Mouse (Mus musculus): Measurements from ENCODE around the gene Glra2.
A peak's percentile ranks its signal among the peaks of the same experiment; 100 is the strongest.
"Not testable (repeated sequence)": the region's sequence is repeated elsewhere in the genome, so short reads cannot be mapped to it uniquely, and the experiment has no call there.

Glra2 gene

DNA sequence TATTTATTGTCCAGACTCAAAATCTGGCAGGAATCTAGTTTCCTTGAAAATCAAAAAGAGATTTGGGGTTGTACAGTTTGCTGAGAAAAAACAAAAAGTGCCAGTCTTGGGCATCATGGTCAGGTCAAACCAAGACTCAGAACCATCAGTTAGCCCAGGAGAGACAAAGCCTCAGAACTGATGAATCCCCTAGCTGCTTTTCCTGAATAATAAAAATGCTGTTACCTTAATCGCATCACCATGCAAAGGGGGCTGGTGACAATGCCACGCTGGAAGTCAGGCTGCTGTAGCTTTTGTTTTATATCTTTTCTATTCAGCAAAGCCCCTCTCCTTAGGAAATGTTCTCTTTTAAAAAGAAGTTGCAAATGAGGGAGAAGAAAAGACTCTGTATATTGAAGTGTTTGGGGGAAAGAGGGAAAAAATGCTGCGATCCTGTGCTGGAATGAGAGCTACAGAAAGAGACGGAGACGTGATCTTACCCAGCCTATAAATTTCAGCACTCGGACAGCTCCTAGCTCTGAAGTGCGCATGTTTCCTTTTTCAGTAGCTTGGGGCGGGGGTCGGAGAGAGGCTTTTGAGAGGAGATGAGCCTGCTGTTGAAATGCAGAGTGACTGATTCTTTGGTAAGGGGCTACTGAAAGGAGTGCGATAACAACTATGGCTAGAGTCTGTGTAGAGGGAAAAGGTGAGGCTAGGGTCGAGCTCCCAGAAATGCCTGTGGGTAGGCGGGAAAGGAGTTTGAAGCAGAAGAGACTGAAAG lies at the start of gene Glra2:
Gene Glra2, minus strand, starts transcription at position 455 of the 760 bp plus-strand sequence.
- DNase-seq (ENCODE audit: low read depth, low spot score), result peak; percentile 74

DNA sequence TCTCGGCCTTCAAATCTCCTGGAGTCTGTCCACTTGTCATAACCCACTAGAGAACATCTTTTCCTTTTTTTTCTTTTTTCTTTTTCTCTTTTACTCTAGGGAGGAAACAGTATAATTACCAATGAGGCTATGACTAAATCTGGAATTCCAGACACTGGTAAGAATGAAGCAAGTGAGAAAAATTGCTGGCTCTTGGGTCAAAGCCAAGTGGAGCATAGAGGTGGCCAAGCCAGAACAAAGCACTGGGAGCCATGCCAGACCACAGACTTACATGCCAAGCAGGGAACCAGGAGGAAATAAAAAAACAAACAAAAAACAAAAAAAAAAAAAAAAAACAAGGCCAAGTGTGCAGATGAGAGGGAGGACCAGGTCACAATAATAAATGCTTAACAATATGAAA lies 35.6 kb upstream of the Glra2 start:
- DNase-seq (ENCODE audit: low read depth, low spot score), result no peak

DNA sequence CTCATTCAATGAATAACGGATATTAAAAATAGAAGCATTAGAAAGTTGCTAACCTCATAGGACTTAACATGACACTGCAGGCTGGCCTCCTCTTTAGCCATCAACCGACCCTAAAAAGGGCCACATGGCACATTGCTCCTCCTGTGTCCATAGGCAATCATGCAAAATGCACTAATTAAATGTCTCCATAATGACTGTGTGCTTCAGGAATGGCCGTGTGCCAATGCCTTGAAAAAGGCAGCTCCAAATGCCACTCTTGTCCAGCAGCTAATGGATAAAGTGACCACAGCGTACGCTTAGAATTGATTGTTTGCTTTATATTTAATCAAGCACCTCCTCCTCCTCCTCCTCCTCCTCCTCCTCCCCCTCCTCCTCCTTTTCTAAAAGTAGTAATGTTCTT lies 17.4 kb upstream of the Glra2 start:
- DNase-seq (ENCODE audit: low read depth, low spot score), result no peak

DNA sequence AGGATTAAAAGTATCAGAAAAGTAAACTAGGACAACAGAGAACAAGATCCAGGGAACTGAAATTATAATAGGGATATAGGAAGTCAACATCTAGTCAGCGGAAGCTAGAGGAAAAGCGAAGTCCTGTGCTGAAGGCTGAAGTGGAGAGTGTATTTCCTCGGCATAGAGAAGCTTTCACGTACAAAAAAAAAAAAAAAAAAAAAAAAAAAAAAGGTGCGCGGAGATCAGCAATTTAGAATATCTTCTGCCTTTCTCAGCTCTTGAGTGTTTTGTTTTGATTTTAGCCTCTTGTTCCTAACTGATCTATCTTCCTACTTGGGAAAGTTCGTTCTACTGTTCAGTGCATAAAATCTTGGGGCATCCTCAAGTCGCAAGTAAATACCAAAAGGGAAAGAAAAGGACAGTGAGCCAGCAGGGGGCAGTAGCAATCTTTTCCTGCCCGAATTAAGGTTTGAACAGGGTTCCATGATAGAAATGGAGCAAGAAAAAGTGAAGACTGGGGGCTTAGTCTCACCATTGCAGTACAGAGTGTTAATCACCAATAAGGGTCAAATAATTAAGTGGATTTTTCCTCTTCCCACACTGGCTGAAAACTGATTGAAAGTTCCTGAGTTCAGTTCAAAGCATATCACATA lies 623 bp upstream of the Glra2 start:
- peak; percentile 48 for DNase-seq (ENCODE audit: low read depth, low spot score)

- no peak for DNase-seq (ENCODE audit: low read depth, low spot score)
Observed at GRCm38 (mm10) chrX:165193550-165193949, 133.6 kb downstream of the Glra2 start.

GRCm38 (mm10) chrX:165191170-165191569 lies 136.0 kb downstream of the Glra2 start:
- peak; percentile 17 for DNase-seq (ENCODE audit: low read depth, low spot score)

DNA sequence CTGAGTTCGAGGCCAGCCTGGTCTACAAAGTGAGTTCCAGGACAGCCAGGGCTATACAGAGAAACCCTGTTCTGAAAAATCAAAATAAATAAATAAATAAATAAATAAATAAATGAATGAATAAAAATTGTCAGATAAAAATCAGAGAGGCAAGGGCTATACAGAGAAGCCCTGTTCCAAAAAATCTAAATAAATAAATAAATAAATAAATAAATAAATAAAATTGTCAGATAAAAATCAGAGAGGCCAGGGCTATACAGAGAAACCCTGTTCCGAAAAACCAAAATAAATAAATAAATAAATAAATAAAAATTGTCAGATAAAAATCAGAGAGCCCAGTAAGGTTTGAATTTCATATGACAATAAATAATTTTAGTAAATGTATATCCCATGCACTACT lies 144.2 kb downstream of the Glra2 start:
- not testable (repeated sequence) for DNase-seq (ENCODE audit: low read depth, low spot score)

DNA sequence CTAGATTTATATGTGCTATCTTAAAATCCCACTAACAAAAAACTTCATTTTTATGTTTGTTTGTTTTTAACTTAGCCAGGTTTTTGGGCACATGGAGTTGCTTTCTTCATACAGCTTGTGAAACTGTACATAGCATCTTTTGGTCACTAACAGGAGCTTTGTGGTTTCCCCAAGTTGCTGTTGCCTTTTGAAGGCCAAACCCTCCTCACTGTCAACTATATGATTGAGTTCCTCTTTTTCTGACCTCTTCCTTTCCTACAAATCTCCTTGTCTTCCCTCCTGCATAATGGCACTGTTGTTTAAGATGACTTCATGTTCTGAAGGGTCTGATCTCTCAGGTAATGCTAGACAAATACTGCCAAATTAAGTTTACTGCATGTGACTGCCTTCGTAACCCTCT lies 170.6 kb downstream of the Glra2 start:
- DNase-seq (ENCODE audit: low read depth, low spot score), result no peak

GRCm38 (mm10) chrX:165104171-165104570 lies 223.0 kb downstream of the Glra2 start:
- DNase-seq (ENCODE audit: low read depth, low spot score), result no peak
